Mouse (Mus musculus) ES-E14 (cell line): ENCODE measurements at regions not wholly inside any gene's neighbourhood (a gene's known extent, or its start where the extent isn't known, plus 50 kb on each side); places are given as distances from the start of the nearest gene placed in this dataset.

Source experiments
- HCFC1 ChIP-seq: IDR thresholded peaks from 2 replicates; pipeline ENCODE4 v1.6.1; 2012; ENCODE audit warnings: low read length, inconsistent platforms, borderline replicate concordance; ENCODE audit not compliant: insufficient read depth
- MAFK ChIP-seq: IDR thresholded peaks from 2 replicates; pipeline ENCODE4 v1.6.1; 2014; ENCODE audit warnings: mild to moderate bottlenecking, low read depth, low read length, inconsistent platforms; ENCODE audit not compliant: insufficient read depth
- ZC3H11A ChIP-seq: IDR thresholded peaks from 2 replicates; pipeline ENCODE4 v1.6.1; 2012; ENCODE audit warnings: low read depth, mild to moderate bottlenecking, inconsistent platforms, low read length, borderline replicate concordance
- ZNF384 ChIP-seq: IDR thresholded peaks from 2 replicates; pipeline ENCODE4 v1.6.1; 2012; ENCODE audit warnings: low read depth, low read length, inconsistent platforms

- TF ChIP-seq HCFC1 = no peak
- no peak for TF ChIP-seq ZNF384
- no peak for TF ChIP-seq MAFK
- TF ChIP-seq ZC3H11A = no peak
These were observed 66.3 kb upstream of the Rgma start for GRCm38 (mm10) chr7:73308981-73309380.
